Mouse (Mus musculus) layer of hippocampus, postnatal 25 days (tissue): Measurements from ENCODE around the gene Uxs1. TPM values are rescaled to one million over a fixed set of nuclear protein-coding genes. Genes with fewer than 3 reads are reported as not detected.

ENCODE experiments used
- DNase-seq, 2 experiments: peaks; one replicate each; pipeline ENCODE4 v3.0.0; 2022; ENCODE audit warnings: mixed read lengths in 2 of 2, low spot score in 1 of 2; ENCODE audit errors: extremely low spot score in 1 of 2
- total RNA-seq, 2 experiments: library from RNA; stranded (reverse); gene quantifications; 2 replicates each; pipeline ENCODE4 v1.2.3; 2021

Uxs1 gene
- total RNA-seq, 2 experiments from 2014 or later = 41.0 to 42.7 TPM

DNA sequence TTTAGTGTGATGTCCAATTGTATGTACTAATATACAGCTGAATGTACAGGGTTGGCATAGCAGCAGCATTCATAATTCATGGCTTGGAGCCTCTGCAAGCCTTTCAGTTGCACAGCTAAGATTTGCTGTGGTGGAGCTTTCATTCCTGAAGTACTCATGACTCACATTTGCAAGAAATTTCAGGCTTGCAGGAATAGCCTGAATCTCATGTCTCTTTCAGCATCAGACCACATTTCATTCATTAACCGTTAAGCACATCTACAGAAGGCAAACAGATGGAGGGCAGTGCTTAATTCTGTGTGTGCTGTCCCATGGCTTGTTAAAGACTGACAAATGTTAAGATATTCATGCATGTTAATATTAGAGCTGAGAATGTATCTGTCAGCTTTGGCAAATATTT is 94.9 kb downstream of the Uxs1 start:
- no peak for DNase-seq

DNA sequence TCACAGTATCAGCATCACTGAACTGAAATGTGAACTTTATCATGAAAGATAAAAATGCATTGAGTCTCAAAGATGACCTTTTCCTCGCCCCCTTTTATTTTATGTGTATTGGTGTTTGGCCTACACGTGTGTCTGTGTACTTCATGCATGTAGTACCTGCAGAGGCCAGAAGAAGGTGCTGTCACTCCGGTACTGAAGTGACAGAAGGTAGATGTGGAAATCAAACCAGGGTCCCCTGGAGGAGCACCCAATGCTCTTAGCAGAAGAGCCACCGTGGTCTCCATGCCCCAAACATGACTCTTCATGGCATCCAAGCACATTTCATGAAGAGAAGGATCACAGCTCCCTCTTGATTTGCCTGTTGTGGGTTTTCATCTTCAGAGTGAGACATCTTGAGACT is 95.5 kb downstream of the Uxs1 start:
- no peak for DNase-seq

DNA sequence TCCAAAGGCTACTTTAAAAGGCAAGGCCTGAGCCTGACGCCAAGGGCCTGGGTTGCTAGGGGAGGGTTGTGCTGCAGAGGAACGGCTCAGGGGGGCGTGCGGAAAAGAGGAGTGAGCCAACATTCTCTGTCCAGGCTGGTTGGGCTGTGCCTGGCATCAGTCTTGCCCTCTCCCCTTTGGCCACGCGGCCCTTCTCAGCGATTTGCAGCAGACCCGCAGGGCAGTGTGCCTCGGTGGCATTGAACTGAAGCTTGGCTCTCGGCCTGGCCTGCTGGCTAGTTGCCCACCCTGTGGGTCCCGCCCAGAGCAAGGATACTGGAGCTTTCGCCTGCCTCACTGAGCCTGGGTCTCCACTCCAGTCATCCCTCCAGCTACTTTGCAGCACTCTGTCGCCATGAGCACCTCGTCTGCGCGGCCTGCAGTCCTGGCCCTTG is 97.1 kb downstream of the Uxs1 start, which contains the start of gene 1500015O10Rik:
1500015O10Rik (plus strand) TSS at position 112 of the 434 bp plus-strand sequence.
- peak; percentile 39 to 74 for DNase-seq

DNA sequence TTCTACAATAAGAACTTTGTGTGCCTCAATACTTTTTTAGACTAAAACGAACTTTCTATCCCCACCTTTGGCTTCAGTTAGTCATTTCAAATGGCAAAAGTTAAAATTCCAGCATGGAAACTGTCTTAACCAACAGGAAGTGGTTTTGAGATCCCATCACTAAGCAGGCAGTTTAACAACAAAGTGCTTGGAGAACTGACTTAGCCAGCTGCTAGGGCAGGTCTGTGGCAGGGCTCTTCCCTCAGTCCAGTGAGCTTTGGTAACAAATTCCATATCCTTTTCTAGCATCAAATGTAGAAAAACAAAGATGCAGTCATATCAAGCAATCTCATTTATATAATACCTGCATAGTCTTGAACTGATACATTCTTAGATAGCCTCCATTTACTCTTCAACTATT is 105.1 kb downstream of the Uxs1 start:
- no peak for DNase-seq

DNA sequence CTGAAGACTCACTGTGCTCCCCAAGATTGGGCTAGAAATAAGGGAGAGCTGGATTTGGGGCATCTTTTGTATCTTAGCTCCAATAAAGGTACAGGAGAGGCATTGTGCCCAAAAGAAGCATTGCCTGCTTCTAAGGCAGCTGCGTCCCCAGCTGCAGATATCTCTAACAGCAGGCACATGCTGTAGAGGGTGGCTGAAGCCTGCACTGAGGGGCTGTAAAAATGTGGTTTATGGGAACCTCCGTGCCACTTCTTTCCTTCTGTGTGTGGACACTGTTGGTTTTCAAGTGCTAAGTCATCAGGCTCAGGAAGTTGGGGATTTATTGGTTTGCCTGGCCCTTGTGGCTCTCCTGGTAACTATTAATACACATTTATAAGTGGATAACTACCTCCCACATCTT is 108.8 kb downstream of the Uxs1 start:
- DNase-seq = no peak

DNA sequence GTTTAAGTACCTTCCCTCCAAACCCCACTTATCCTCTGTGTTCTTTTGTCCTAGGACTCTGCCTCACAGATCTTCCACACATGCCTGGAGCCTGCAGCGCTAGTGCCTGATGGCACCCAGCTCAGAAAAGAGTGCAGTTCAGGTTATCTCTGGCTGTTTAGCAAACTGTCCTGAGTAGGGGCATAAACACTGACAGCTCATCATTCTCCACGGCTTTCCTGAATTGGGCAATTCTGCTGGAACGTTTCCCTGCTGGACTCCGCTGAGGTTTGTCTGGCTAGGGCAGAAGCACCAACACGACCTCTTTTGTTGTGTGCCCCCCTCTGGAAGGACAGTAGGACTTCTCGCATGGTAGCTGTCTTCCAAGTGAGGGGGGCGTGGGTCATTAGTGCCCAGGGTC is 109.6 kb downstream of the Uxs1 start:
- DNase-seq = no peak

DNA sequence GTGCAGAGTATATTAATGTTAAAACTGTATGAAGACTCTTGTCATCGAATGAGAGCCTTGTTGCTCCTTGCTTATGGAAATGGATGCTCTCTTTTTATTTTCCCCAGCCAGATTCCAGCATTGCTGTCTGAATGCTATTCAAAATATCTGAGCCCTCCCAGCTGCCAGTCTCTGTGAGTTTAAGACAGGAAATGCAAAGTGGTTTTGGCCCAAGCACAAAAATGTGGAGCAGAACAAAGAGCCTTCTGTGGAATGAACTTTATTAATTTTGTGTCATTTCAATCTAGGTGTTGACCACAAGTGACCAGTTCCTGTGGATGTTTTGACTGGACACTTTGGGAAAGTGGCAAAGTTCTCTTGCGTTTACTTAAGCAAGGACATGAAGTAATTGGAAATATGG is 112.8 kb downstream of the Uxs1 start:
- DNase-seq = no peak

DNA sequence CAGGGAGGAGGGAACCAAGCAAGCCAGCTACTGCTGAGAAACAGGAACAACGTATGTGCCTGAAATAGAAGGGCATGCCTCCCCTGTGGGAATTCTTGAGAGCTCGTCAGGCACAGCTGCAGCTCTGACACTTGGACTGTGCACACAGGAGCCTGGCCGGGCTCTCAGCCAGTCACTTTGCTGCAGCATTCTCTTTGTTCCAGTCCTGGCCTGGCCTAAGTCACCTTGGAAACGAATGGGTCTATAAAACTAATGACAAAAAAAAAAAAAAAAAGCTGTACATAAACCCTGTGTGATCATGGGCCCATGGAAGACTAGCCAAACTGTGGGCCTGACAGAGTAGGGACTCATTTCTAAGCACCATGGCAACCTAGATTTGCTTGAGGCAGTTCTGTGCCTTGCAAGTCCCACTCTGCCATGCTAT is 129.0 kb downstream of the Uxs1 start:
- peak in 1 of 2 experiments; percentile 10 for DNase-seq

Other genes with a start within 250 kb of the Uxs1 start
- 1 to 10 TPM; 2.4 to 2.6 TPM for gene 1500015O10Rik, start 97.2 kb downstream of the Uxs1 start, total RNA-seq
- gene Tpp2, start 105.8 kb upstream of the Uxs1 start, total RNA-seq = 10 to 100 TPM; 49.7 to 52.4 TPM
- under 1 TPM in 1 of 2 experiments, not detected in 1; 0.22 TPM for gene Mettl21c, start 192.2 kb upstream of the Uxs1 start, total RNA-seq
- not detected for gene Gm8251, start 234.1 kb upstream of the Uxs1 start, total RNA-seq